In the genomic region with DNA sequence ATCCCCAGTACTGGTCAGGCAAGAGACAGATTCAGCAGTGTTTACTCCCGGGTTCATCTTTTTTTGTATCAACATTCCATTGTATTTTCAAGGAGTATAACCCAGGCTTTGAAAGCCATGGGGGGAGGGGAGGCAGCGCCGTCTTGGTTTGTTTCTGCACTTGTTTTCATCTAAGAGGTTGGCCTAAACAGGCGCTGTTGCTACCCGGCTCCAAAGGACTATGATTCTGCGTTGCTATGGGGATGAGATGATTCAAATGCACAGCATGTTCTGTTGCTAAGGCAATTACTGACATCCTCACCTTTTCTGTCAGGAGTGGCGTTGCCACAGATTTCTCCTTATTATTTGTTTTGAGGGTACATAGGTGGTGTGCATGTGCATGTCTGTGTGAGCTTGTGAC, we compare ENCODE assay signal across 12 mouse cellular contexts. TPM values are rescaled to one million over a fixed set of nuclear protein-coding genes. Genes with fewer than 3 reads are reported as not detected.
DNase-seq lines count a peak whose midpoint lies in the region; ATAC-seq lines count a peak whose summit lies in the region.
"Had no signal": no experiment of that assay in that cellular context is flagged by ENCODE, and none has a peak within 500 bp of the region (broad histone marks: within the 10 kb centered on the region; RNA-seq: fewer than 3 reads in every experiment).

No protein-coding gene starts in this region.

- peak; percentile 85 for DNase-seq in midbrain, embryonic 11.5 days (ENCODE audit: low spot score, missing footprints)
- DNase-seq in midbrain, embryonic 10.5 days (ENCODE audit: low spot score), result no peak
- DNase-seq in hindbrain, embryonic 14.5 days (ENCODE audit: low spot score), result peak; percentile 54
- peak; percentile 46 to 59 for DNase-seq in left cerebral cortex, postnatal 10 days (ENCODE audit: extremely low spot score in 1 of 2, low spot score in 2 of 2)
- peak; percentile 56 for DNase-seq in right cerebral cortex, postnatal 4 days
- DNase-seq in ovary, postnatal 10 days (ENCODE audit: low spot score), result no peak
- no peak for DNase-seq in urinary bladder, postnatal 36 days (ENCODE audit: low spot score in 2 of 2)
- no peak for DNase-seq in liver, embryonic 11.5 days (ENCODE audit: low spot score)
- DNase-seq: cerebellum, adult 9-10 months; heart, postnatal 10 days had no signal

- intact Hi-C loops in left cerebral cortex, postnatal 10 days (cut with DNase I), result no loop called here

- H3K4me3 ChIP-seq in midbrain, embryonic 11.5 days (ENCODE audit: low read depth, low read length), result no peak overlapping the region
- no peak overlapping the region for H3K4me3 ChIP-seq in midbrain, embryonic 10.5 days
- H3K4me3 ChIP-seq in hindbrain, embryonic 14.5 days (replicated peaks; ENCODE audit: low read length), result no peak overlapping the region
- H3K4me3 ChIP-seq in liver, embryonic 11.5 days (ENCODE audit: low read depth, low read length), result no peak overlapping the region
- H3K4me3 ChIP-seq: limb, embryonic 12.5 days had no signal

- peaks cover 3% of the 10 kb centered on the region; the same call in 1 of the 2 replicates for H3K4me1 ChIP-seq in midbrain, embryonic 11.5 days (ENCODE audit: control insufficient read depth, insufficient read depth, low read length)
- H3K4me1 ChIP-seq in midbrain, embryonic 10.5 days, result peaks cover 9% of the 10 kb centered on the region
- 0 out of 2 replicates have a peak, but pooled peaks cover 8% of the 10 kb centered on the region for H3K4me1 ChIP-seq in hindbrain, embryonic 14.5 days (replicated peaks; ENCODE audit: control insufficient read depth, insufficient read depth, low read length)
- no peaks in the 10 kb centered on the region for H3K4me1 ChIP-seq in liver, embryonic 11.5 days (replicated peaks; ENCODE audit: control insufficient read depth, insufficient read depth, low read length)
- H3K4me1 ChIP-seq: limb, embryonic 12.5 days had no signal

- no peaks in the 10 kb centered on the region for H3K27me3 ChIP-seq in midbrain, embryonic 11.5 days (ENCODE audit: control insufficient read depth, insufficient read depth, low read length)
- no peaks in the 10 kb centered on the region for H3K27me3 ChIP-seq in midbrain, embryonic 10.5 days (ENCODE audit: low read depth, poor library complexity, severe bottlenecking)
- no peaks in the 10 kb centered on the region for H3K27me3 ChIP-seq in hindbrain, embryonic 14.5 days (ENCODE audit: control insufficient read depth, insufficient read depth, low read length)
- H3K27me3 ChIP-seq in liver, embryonic 11.5 days (replicated peaks; ENCODE audit: control insufficient read depth, insufficient read depth, low read length), result peaks cover 14% of the 10 kb centered on the region
- H3K27me3 ChIP-seq: limb, embryonic 12.5 days had no signal

- no peaks in the 10 kb centered on the region for H3K9me3 ChIP-seq in midbrain, embryonic 11.5 days (ENCODE audit: control insufficient read depth, low read length)
- H3K9me3 ChIP-seq in midbrain, embryonic 10.5 days (replicated peaks), result peaks cover 7% of the 10 kb centered on the region
- peaks cover 12% of the 10 kb centered on the region for H3K9me3 ChIP-seq in hindbrain, embryonic 14.5 days (ENCODE audit: control insufficient read depth, low read length)
- H3K9me3 ChIP-seq in liver, embryonic 11.5 days (ENCODE audit: control insufficient read depth, low read length), result peaks cover 5% of the 10 kb centered on the region; the same call in 1 of the 2 replicates

- H3K27ac ChIP-seq in midbrain, embryonic 11.5 days (ENCODE audit: low read depth, low read length), result no peak overlapping the region; the same call in 1 of the 2 replicates
- no peak overlapping the region; the same call in 1 of the 2 replicates for H3K27ac ChIP-seq in midbrain, embryonic 10.5 days (replicated peaks)
- peak overlapping the region; percentile 86 for H3K27ac ChIP-seq in hindbrain, embryonic 14.5 days
- no peak overlapping the region for H3K27ac ChIP-seq in liver, embryonic 11.5 days (ENCODE audit: low read depth, low read length)
- H3K27ac ChIP-seq: limb, embryonic 12.5 days had no signal

- WGBS in midbrain, embryonic 11.5 days, result 45% methylated on average over 7 of the region's 7 CpGs
- WGBS in midbrain, embryonic 10.5 days, result 55% methylated on average over 7 of the region's 7 CpGs
- 18% methylated on average over 7 of the region's 7 CpGs for WGBS in hindbrain, embryonic 14.5 days
- WGBS in liver, embryonic 11.5 days, result 70% methylated on average over 7 of the region's 7 CpGs

- H3K36me3 ChIP-seq in midbrain, embryonic 11.5 days (ENCODE audit: control insufficient read depth, insufficient read depth, low read length), result no peaks in the 10 kb centered on the region
- H3K36me3 ChIP-seq in midbrain, embryonic 10.5 days, result no peaks in the 10 kb centered on the region
- no peaks in the 10 kb centered on the region for H3K36me3 ChIP-seq in hindbrain, embryonic 14.5 days (replicated peaks; ENCODE audit: control insufficient read depth, insufficient read depth)
- H3K36me3 ChIP-seq in liver, embryonic 11.5 days (ENCODE audit: control insufficient read depth, insufficient read depth, low read length), result no peaks in the 10 kb centered on the region
- H3K36me3 ChIP-seq: limb, embryonic 12.5 days had no signal

- no peak overlapping the region for H3K9ac ChIP-seq in midbrain, embryonic 11.5 days (ENCODE audit: low read length)
- H3K9ac ChIP-seq in hindbrain, embryonic 14.5 days, result no peak overlapping the region; the same call in 1 of the 2 replicates
- H3K9ac ChIP-seq in liver, embryonic 11.5 days (ENCODE audit: low read depth, low read length), result no peak overlapping the region
- H3K9ac ChIP-seq: limb, embryonic 12.5 days had no signal

- ATAC-seq in midbrain, embryonic 11.5 days (ENCODE audit: low FRiP score), result peak; percentile 19; the same call in 1 of the 2 replicates
- no peak; the same call in 1 of the 2 replicates for ATAC-seq in hindbrain, embryonic 14.5 days (ENCODE audit: low FRiP score)
- no peak for ATAC-seq in liver, embryonic 11.5 days (replicated peaks; ENCODE audit: low FRiP score)

- no peak overlapping the region for H3K4me2 ChIP-seq in midbrain, embryonic 11.5 days
- H3K4me2 ChIP-seq in hindbrain, embryonic 14.5 days (replicated peaks), result peak overlapping the region; percentile 11; the same call in 1 of the 2 replicates
- no peak overlapping the region for H3K4me2 ChIP-seq in liver, embryonic 11.5 days
- H3K4me2 ChIP-seq: limb, embryonic 12.5 days had no signal

RNA-seq across cellular contexts. Expression of gene Rnf216, which starts 12.8 kb away (rescaled TPM):
- 29.2 and 29.4 TPM in 2 replicates for polyA plus RNA-seq in midbrain, embryonic 11.5 days (2014; fragmentation: Nextera tagmentation; extraction: Ambion mirVana)
- polyA plus RNA-seq in midbrain, embryonic 10.5 days (2016; fragmentation: Nextera tagmentation; extraction: Ambion mirVana), result 39.8 and 46.5 TPM in 2 replicates
- polyA plus RNA-seq in hindbrain, embryonic 14.5 days (2014; fragmentation: Nextera tagmentation; extraction: Ambion mirVana), result 29.4 and 29.8 TPM in 2 replicates
- total RNA-seq in left cerebral cortex, postnatal 10 days (2021), result 10 to 100 TPM; 38.5 to 40.1 TPM
- 28.7 and 34.7 TPM in 2 replicates for polyA plus RNA-seq in liver, embryonic 11.5 days (2014; fragmentation: Nextera tagmentation; extraction: Ambion mirVana)

RNA-seq across cellular contexts. Expression of gene Olfr718-ps1, which starts 21.8 kb away (rescaled TPM):
- not detected in 2 replicates for polyA plus RNA-seq in midbrain, embryonic 11.5 days (2014; fragmentation: Nextera tagmentation; extraction: Ambion mirVana)
- 0.04 TPM in 1 of 2 replicates, not detected in the other for polyA plus RNA-seq in midbrain, embryonic 10.5 days (2016; fragmentation: Nextera tagmentation; extraction: Ambion mirVana)
- 0.07 TPM in 1 of 2 replicates, not detected in the other for polyA plus RNA-seq in hindbrain, embryonic 14.5 days (2014; fragmentation: Nextera tagmentation; extraction: Ambion mirVana)
- under 1 TPM; 0.14 to 0.17 TPM for total RNA-seq in left cerebral cortex, postnatal 10 days (2021)
- polyA plus RNA-seq in liver, embryonic 11.5 days (2014; fragmentation: Nextera tagmentation; extraction: Ambion mirVana), result not detected in 2 replicates
- total RNA-seq: megakaryocyte-erythroid progenitor cell, adult 5-6 weeks had no signal
- polyA plus RNA-seq: limb, embryonic 12.5 days had no signal

RNA-seq across cellular contexts. Expression of gene Rbak, which starts 55.0 kb away (rescaled TPM):
- polyA plus RNA-seq in midbrain, embryonic 11.5 days (2014; fragmentation: Nextera tagmentation; extraction: Ambion mirVana), result 10.8 and 11.9 TPM in 2 replicates
- 13.4 and 15.6 TPM in 2 replicates for polyA plus RNA-seq in midbrain, embryonic 10.5 days (2016; fragmentation: Nextera tagmentation; extraction: Ambion mirVana)
- 10.4 and 13.9 TPM in 2 replicates for polyA plus RNA-seq in hindbrain, embryonic 14.5 days (2014; fragmentation: Nextera tagmentation; extraction: Ambion mirVana)
- total RNA-seq in left cerebral cortex, postnatal 10 days (2021), result 10 to 100 TPM; 16.1 to 19.9 TPM
- 6.7 and 8.9 TPM in 2 replicates for polyA plus RNA-seq in liver, embryonic 11.5 days (2014; fragmentation: Nextera tagmentation; extraction: Ambion mirVana)

RNA-seq across cellular contexts. Expression of gene Spdye4b, which starts 55.2 kb away (rescaled TPM):
- polyA plus RNA-seq in midbrain, embryonic 11.5 days (2014; fragmentation: Nextera tagmentation; extraction: Ambion mirVana), result not detected in 2 replicates
- polyA plus RNA-seq in midbrain, embryonic 10.5 days (2016; fragmentation: Nextera tagmentation; extraction: Ambion mirVana), result not detected in 2 replicates
- not detected in 2 replicates for polyA plus RNA-seq in hindbrain, embryonic 14.5 days (2014; fragmentation: Nextera tagmentation; extraction: Ambion mirVana)
- total RNA-seq in left cerebral cortex, postnatal 10 days (2021), result not detected
- polyA plus RNA-seq in liver, embryonic 11.5 days (2014; fragmentation: Nextera tagmentation; extraction: Ambion mirVana), result 0.21 TPM in 1 of 2 replicates, not detected in the other
- total RNA-seq: heart, postnatal 10 days; megakaryocyte-erythroid progenitor cell, adult 5-6 weeks had no signal
- polyA plus RNA-seq: limb, embryonic 12.5 days had no signal

Comparison
In these comparisons a context has a peak if more than half of its experiments do, and no peak if none do; other contexts are left out.
1. DNase-seq: peak in midbrain, embryonic 11.5 days (single experiment), hindbrain, embryonic 14.5 days (single experiment), left cerebral cortex, postnatal 10 days (2 of 2) and right cerebral cortex, postnatal 4 days (single experiment); none in midbrain, embryonic 10.5 days (single experiment), ovary, postnatal 10 days (single experiment), urinary bladder, postnatal 36 days (0 of 2) and liver, embryonic 11.5 days (single experiment).